Mouse (Mus musculus): ENCODE data around the gene Ncbp3.

GRCm38 (mm10) chr11:73126495-73126894 is 78.9 kb downstream of the Ncbp3 start:
- TF ChIP-seq CTCF (IDR thresholded peaks at IDR 0.05; ENCODE audit: low read depth, low read length), result no peak
- no peak for TF ChIP-seq GATA1 (IDR thresholded peaks at IDR 0.05; ENCODE audit: borderline replicate concordance, low read length)
- TF ChIP-seq TAL1 (conservative IDR thresholded peaks at IDR 0.05; ENCODE audit: low read depth, low read length), result no peak
